Mouse (Mus musculus) right cerebral cortex, postnatal 36 days (tissue): ENCODE results near the gene Arid1b.
"Not testable (repeated sequence)": the region's sequence is repeated elsewhere in the genome, so short reads cannot be mapped to it uniquely, and the experiment has no call there.

Experiments used
- DNase-seq, 2 experiments: peaks; one replicate each; pipeline ENCODE4 v3.0.0; 2022; ENCODE audit warnings: low spot score in 2 of 2, mixed read lengths in 1 of 2

The Arid1b gene

GRCm38 (mm10) chr17:5088241-5088640, 94.1 kb downstream of the Arid1b start:
- not testable (repeated sequence) for DNase-seq

- no peak for DNase-seq
Measured at GRCm38 (mm10) chr17:5088822-5089221, 94.7 kb downstream of the Arid1b start.

DNA sequence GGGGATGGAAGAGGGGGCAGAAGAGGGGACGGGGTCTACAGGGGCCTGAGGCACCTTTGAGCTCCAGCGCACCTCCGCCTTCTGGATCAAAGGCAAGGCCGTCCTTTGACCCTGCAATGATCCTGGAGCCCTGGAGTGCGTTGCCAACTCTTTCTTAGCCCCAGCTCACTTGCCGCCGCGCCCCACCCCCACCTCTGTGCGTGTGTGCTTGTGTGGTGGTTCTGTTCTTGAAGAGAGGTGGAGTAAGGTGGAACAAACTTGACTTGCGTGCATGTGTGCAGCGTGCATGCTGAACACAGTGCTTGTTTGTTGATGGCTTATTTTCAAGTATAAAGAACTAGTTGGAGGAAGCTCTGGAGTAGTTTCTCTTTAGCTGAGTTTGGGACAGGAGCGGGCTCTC, 95.4 kb downstream of the Arid1b start:
- no peak for DNase-seq

DNA sequence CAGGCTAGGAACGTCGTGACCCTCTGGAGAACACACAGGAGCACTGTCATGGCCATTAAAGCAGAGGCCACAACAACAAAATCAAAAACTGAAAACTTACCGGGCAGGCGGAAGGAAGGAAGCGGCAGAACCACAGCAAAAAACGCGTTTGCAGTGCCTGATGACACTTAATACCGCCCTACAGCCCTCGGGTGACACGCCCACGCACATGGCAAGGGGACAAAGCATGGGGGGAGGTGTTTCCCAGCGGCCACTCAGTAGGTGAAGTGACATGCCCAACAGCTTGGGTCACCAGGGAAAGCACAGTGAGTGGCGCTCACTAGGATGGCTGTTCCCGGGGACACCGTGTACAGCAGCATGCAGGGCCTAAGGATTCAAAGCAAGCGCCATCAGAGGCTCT, 97.4 kb downstream of the Arid1b start:
- DNase-seq = no peak

GRCm38 (mm10) chr17:5091934-5092333, 97.8 kb downstream of the Arid1b start:
- DNase-seq = no peak

DNA sequence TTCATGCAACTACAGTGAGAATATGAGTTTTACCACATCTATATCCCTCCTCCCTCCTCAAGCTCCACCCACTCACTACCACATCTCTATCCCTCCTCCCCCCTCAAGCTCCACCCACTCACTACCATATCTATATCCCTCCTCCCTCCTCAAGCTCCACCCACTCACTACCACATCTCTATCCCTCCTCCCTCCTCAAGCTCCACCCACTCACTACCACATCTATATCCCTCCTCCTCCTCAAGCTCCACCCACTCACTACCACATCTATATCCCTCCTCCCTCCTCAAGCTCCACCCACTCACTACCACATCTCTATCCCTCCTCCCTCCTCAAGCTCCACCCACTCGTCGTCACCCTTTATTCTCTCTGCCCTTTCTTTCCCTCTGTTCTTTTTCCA, 99.2 kb downstream of the Arid1b start:
- not testable (repeated sequence) for DNase-seq

GRCm38 (mm10) chr17:5094636-5095035, 100.5 kb downstream of the Arid1b start:
- DNase-seq = no peak

- no peak for DNase-seq
Measured at GRCm38 (mm10) chr17:5095741-5096140, 101.6 kb downstream of the Arid1b start.

- no peak for DNase-seq
Measured at GRCm38 (mm10) chr17:5097046-5097445, 102.9 kb downstream of the Arid1b start.

- no peak for DNase-seq
Measured at GRCm38 (mm10) chr17:5097545-5098475, 103.7 kb downstream of the Arid1b start.

GRCm38 (mm10) chr17:5098727-5099126, 104.6 kb downstream of the Arid1b start:
- no peak for DNase-seq

DNA sequence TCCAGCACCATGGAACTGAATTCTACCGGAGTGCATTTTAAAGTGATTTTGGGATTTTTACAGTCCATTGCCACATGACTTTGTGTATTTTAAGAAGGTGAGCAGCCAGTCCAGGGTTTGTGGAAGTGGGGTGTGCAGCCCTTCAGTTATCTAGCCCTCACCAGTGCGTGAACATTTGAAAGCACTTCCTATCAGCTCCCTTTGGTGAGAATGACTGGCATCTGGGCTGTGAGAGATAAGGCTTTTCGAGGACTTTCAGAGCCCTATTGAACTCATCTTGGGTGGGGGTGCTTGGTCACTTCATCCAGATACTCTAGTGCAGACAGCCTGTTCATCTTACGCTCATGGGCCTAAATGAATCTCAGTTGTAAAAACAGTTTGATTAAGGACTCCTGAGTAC, 105.1 kb downstream of the Arid1b start:
- no peak for DNase-seq

- DNase-seq = no peak
Measured at GRCm38 (mm10) chr17:5101157-5101556, 107.0 kb downstream of the Arid1b start.

DNA sequence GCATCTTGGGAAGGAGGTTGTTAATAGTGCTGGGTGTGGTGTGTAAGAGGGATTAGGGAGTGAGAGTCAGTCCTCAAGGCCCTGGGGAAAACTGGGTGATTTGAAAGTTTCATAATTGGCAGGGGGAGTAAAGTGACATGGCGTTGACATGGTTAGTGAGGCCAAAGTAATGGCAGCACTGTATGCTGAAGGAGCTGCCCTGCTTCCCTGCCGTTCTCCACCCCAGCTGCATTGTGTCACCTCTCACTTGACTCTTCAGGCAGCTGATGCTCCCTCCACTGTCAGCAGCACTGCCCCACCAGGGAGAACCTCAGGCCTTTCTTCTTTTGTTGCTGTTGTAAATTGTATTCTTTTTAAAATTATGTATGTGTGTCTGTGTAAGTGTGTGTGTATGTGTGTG, 107.8 kb downstream of the Arid1b start:
- no peak for DNase-seq

GRCm38 (mm10) chr17:5105746-5106145, 111.6 kb downstream of the Arid1b start:
- no peak for DNase-seq

DNA sequence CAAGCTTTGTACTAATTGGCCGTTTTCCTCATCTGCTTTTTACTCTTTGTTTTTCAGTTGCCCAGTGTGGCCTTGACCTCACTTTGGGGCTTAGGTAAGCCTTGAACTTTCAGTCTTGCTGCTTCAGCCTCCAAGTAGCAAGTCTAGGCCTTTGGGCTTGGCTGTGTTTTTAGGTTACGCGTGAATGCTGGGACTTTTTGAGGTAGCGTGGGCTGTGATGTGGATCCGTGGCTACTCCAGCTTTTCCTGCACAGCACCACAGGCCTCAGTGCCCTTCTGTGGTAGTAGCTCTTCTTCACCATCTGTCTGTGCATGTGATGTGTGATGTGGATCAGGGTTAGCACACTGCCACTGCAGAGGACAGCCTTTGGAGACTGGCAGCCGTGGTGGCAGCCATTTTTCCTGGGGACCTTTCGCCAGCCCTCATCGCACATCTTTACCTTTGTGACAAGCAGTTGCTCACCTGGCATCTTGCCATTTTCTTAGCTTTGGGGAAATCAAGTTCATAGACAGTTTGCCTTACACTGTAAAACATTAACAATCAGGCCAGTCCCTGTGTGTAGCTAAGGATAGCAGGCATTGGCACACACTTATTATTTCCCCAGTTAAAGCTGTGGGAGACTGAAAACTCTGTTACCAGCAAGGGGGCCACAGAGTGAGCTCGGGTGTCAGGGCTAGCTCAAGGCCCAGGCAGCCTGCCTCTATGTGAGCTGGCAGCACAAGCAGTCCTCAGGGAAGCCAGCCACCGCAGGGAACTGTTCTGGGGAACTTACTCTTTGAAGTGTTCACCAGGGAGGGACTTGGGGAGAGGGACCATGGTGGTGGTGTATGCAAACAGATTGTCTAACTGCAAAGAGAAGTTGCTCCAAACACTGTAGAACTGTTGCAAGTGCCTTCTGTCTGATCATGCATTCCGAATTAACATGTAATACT, 112.4 kb downstream of the Arid1b start:
- no peak for DNase-seq

DNA sequence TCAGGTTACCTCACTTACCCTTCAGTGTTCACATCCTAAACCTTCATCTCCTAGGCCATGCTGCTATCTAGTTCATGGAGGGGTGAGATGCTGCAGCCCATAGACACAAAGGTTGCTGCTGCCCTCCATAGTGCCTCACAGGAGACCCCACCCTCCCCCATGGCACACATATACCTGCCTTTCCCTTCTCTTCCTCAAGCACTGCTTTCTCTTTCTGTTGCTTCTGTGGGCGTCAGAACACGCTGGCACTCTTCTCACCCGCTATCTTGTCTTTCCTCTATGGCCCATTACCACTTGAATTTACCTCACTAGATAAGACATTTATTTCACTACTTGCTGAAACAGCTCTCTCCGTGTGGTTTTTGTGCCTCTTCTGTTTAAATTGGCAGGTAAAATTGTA, 113.4 kb downstream of the Arid1b start:
- no peak for DNase-seq

- no peak for DNase-seq
Measured at GRCm38 (mm10) chr17:5108022-5108421, 113.9 kb downstream of the Arid1b start.

GRCm38 (mm10) chr17:5108546-5109142, 114.5 kb downstream of the Arid1b start:
- DNase-seq = no peak

DNA sequence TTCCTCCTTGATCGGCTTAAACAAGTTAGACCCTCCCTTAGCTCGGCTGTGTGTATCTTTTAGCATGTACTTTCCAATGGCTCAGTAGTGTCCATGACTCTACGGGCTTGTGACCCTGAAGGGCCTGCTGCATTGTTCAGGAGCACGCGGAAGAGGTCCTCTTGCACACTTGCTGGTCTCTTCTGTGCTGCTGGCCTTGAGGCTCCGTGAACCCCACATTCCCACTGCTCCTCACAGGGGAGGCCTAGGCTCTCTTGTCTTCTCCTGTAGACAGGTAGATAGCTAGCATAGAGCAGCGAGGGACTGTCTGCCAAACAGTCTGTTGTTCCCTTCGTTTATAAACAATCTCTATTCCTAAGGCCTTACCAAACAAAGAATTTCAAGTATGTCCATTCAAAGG, 115.2 kb downstream of the Arid1b start:
- no peak for DNase-seq

DNA sequence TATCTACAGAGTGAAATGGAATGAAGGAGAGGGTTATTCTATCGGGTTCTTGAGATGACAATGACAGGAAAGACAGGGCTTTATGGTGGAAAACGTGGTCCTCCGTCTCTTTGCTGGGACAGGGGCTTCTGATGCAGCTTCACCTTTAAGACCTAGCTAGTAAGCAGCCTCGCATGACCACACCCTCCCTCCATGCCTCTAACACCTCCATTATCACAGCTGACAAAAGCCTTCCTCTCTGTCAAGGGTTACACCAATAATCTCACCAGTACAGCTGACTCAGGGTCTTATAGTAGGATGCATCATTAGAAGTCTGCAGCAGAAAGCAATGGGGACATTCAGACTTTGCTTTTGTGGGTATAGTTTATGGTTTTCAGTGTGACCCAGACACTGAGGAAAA, 116.0 kb downstream of the Arid1b start:
- no peak for DNase-seq

DNA sequence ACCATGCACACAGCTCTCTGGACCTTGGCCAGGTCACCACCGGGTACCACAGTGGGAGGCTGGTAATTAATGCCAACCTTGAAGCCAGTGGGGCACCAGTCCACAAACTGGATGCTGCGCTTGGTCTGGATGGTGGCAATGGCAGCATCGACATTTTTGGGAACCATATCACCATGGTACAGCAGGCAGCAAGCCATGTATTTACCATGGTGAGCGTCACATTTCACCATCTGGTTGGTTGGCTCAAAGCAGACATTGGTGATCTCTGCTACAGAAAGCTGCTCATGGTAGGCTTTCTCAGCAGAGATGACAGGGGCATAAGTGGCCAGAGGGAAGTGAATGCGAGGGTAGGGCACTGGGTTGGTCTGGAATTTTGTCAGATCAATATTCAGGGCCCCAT, 116.8 kb downstream of the Arid1b start:
- not testable (repeated sequence) for DNase-seq
